Mouse (Mus musculus) embryonic fibroblast, embryonic 13.5 days (primary cell): ENCODE measurements around the gene Ncoa1.

Source experiments
- CTCF ChIP-seq: IDR thresholded peaks from 2 replicates; pipeline ENCODE4 v1.5.1; 2011; ENCODE audit warnings: mild to moderate bottlenecking, control low read depth, low read length, moderate library complexity, borderline replicate concordance; ENCODE audit not compliant: insufficient read depth
- POLR2A ChIP-seq: IDR thresholded peaks from 2 replicates; pipeline ENCODE4 v1.6.1; 2011; ENCODE audit warnings: low read depth, mild to moderate bottlenecking, control low read depth, low read length, moderate library complexity

- no peak for TF ChIP-seq CTCF
- TF ChIP-seq POLR2A, result no peak
These were observed 227.2 kb downstream of the Ncoa1 start for GRCm38 (mm10) chr12:4249786-4250185.
